Mouse (Mus musculus) kidney, embryonic 14.5 days (tissue): ENCODE measurements around the gene Iqce. TPM values are rescaled to one million over a fixed set of nuclear protein-coding genes. Genes with fewer than 3 reads are reported as not detected.

Experiments used
- ATAC-seq: fragments of 200-750 bp; cut with Nextera tagmentation; 2 replicates; pipeline ENCODE4 v1.8.0; 2017; ENCODE audit warnings: moderate number of reproducible peaks, mild to moderate bottlenecking, moderate TSS enrichment, moderate library complexity; ENCODE audit not compliant: low FRiP score, low TSS enrichment
- H3K27ac ChIP-seq: fragments of 300-500 bp; sonication (generic); 2 replicates; pipeline ENCODE4 v1.5.1; 2014; ENCODE audit warnings: low read depth, mild to moderate bottlenecking, low read length, moderate library complexity, mixed read lengths
- H3K27me3 ChIP-seq: fragments of 300-500 bp; sonication (generic); 2 replicates; pipeline ENCODE4 v1.6.1; 2014; ENCODE audit warnings: mild to moderate bottlenecking, low read length; ENCODE audit not compliant: control insufficient read depth, insufficient read depth
- H3K36me3 ChIP-seq: fragments of 300-500 bp; sonication (generic); 2 replicates; pipeline ENCODE4 v1.6.1; 2014; ENCODE audit warnings: low read length, mixed read lengths; ENCODE audit not compliant: control insufficient read depth, insufficient read depth
- H3K4me1 ChIP-seq: fragments of 300-500 bp; sonication (generic); 2 replicates; pipeline ENCODE4 v1.6.1; 2014; ENCODE audit warnings: low read length, mixed read lengths; ENCODE audit not compliant: control insufficient read depth, insufficient read depth
- H3K4me2 ChIP-seq: fragments of 300-500 bp; sonication (generic); replicated peaks from 2 replicates; pipeline ENCODE4 v1.6.1; 2014; ENCODE audit warnings: low read depth, mild to moderate bottlenecking, low read length
- H3K4me3 ChIP-seq: fragments of 300-500 bp; sonication (generic); 2 replicates; pipeline ENCODE4 v1.5.1; 2014; ENCODE audit warnings: mild to moderate bottlenecking, low read length
- H3K9ac ChIP-seq: fragments of 300-500 bp; sonication (generic); 2 replicates; pipeline ENCODE4 v1.6.1; 2014; ENCODE audit warnings: low read depth, mild to moderate bottlenecking, low read length, moderate library complexity
- H3K9me3 ChIP-seq: fragments of 300-500 bp; sonication (generic); 2 replicates; pipeline ENCODE4 v1.6.1; 2016; ENCODE audit warnings: low read length; ENCODE audit not compliant: control insufficient read depth
- WGBS: fragments of 180-500 bp; shearing (Covaris S2); extraction: QIAGEN DNeasy Blood & Tissue Kit; methylation state at CpG from one replicate; pipeline ENCODE4 v1.1.7; 2014; 5-methylcytosine and 5-hydroxymethylcytosine counted together
- polyA plus RNA-seq: library from polyadenylated mRNA; unstranded; fragments of >200 nt; fragmentation: Nextera tagmentation; extraction: Ambion mirVana; gene quantifications from 2 replicates; pipeline ENCODE4 v1.2.1, GENCODE M21; 2014

Gene Iqce
- polyA plus RNA-seq, 1 experiment from 2014 or later: 26.8 TPM

DNA sequence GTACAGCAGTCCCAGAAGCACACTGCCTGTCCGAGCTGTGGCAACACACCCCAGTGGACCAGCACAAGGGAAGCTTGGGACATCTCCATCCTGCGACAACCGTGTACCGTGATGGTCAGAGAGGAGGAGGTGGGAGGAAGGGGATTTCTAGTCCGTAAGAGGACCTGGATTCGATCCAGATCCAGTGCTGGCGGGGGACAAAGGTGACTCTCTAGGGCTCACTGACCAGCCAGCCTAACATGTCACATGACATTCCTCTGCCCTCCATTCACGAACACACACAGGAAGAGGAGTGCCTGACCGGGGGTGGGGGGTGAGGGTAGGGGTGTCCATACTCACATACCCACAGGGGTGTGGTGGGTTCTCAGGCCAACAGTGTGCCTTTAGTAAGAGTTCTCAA, 2.4 kb downstream of the Iqce start:
- no peak for ATAC-seq
- Histone ChIP-seq H3K27ac (no peak overlapping the region), H3K4me2 (no peak overlapping the region), H3K4me3 (no peak overlapping the region), H3K27me3 (no peaks in the 10 kb centered on the region), H3K9me3 (no peaks in the 10 kb centered on the region), H3K4me1 (peaks cover 8% of the 10 kb centered on the region), H3K36me3 (peaks cover 27% of the 10 kb centered on the region), H3K9ac (no peak overlapping the region)
- WGBS: 79% methylated on average over 9 of the region's 9 CpGs

DNA sequence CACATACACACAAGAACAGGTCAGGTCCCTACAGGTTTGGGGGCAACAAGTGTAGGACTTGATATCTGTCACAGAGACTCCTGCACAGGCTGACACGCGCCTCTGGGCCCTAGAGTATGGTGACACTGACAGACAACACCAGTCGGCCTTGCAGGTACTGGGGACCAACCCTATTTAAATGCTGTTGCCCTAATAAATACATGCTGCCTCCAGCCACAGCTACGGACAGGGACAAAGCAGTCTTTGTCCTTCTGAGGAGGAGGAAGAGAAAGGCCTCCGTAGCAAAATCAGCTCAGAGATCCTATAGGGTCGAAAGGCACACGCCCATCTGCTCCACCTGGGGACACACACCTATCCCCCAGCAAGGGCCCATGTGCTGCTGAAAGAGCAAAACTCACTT, 6.2 kb downstream of the Iqce start:
- H3K36me3 ChIP-seq: peaks cover 53% of the 10 kb centered on the region

DNA sequence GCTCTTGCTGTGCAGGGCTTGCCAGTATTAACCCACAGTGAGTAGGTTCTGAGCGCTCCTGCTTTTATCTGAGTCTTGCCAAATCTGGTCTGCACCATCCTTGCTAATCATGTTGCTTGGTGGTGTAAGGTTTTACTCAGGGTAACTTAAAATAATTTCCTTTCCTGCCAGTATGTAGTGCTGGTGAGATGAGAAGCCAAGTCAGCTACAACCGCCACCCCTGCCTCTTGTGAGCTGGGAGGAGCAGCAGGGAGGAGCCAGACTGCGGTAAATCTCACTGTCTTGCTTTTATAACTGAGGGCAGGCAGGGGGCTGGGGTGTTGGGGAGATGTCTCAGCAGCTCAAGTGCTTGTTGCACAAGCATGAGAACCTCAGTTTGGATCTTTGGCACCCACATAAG, 13.7 kb downstream of the Iqce start:
- H3K4me3 ChIP-seq: no peak overlapping the region
- H3K9ac ChIP-seq: no peak overlapping the region
- H3K36me3 ChIP-seq: peaks cover 54% of the 10 kb centered on the region
- no peak overlapping the region for H3K27ac ChIP-seq
- no peaks in the 10 kb centered on the region for H3K4me1 ChIP-seq
- H3K27me3 ChIP-seq: no peaks in the 10 kb centered on the region
- 57% methylated on average over 3 of the region's 3 CpGs for WGBS
- no peaks in the 10 kb centered on the region for H3K9me3 ChIP-seq
- H3K4me2 ChIP-seq: no peak overlapping the region
- ATAC-seq: no peak

More for the DNA sequence above, 6.2 kb downstream of the Iqce start:
- H3K4me3 ChIP-seq: no peak overlapping the region
- no peak for ATAC-seq
- no peaks in the 10 kb centered on the region for H3K27me3 ChIP-seq
- H3K4me2 ChIP-seq: no peak overlapping the region
- WGBS: 87% methylated on average over 7 of the region's 7 CpGs
- H3K4me1 ChIP-seq: peaks cover 1% of the 10 kb centered on the region; the same call in 1 of the 2 replicates
- H3K9ac ChIP-seq: no peak overlapping the region
- no peaks in the 10 kb centered on the region for H3K9me3 ChIP-seq
- H3K27ac ChIP-seq: no peak overlapping the region

DNA sequence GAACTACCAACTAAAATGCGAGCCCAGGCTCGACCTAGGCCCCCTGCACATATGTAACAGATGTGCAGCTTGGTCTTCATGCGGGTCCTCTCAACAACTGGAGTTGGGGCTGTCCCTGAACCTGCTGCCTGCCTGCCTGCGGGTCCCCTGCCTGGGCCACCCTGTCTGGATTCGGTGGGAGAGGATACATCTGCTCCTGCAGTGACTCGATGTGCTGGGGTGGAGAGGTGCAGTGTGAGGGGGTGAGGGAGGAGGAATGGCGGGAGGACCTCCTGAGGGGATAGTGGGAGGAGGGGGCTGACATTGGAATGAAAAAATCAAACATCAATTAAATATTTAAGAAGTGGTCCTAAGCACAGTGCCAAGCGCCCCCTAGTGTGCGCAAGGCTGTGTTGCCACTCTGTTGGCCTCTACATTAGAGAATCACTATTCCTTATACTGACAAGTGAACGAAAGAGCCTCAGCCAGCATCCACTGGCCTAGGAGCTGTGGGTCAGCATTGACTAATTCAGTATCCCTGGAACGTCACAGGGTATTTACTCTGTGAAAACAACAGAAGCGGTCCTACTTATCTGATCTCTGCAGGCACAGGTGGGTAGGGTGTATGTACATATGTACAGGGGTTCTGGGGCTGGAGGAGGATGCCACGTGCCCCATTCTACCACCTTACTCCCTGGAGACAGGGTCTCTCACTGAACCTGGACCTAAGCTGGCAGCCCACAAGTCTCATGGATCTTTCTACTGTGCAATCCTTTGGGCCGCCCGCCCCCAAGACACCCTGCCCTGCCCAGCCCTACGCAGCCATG, 17.6 kb downstream of the Iqce start:
- Histone ChIP-seq H3K4me3 (no peak overlapping the region), H3K9me3 (no peaks in the 10 kb centered on the region), H3K27me3 (no peaks in the 10 kb centered on the region), H3K4me2 (no peak overlapping the region), H3K4me1 (no peaks in the 10 kb centered on the region), H3K9ac (no peak overlapping the region), H3K27ac (no peak overlapping the region), H3K36me3 (peaks cover 36% of the 10 kb centered on the region)
- peak; percentile 45; the same call in 1 of the 2 replicates for ATAC-seq
- WGBS: 63% methylated on average over 16 of the region's 16 CpGs

DNA sequence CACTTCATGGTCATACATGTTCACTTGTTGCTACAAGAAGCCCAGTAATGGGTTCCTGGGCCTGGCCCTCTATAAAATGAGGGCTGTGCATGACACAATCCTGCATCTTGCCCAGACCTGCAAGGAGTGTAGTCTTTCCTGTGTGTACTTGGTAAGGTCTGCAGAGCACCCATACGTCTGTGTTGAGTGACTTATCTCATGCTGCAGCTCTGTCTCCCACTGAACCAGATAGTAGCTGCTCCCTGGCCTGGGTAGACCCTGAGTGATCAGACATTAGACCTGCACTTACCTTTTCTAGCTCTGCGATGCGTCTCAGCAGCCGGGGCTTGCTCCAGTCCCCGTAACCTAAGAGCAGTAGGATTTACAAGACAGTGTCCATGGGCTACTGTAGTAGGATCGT, 20.1 kb downstream of the Iqce start:
- Histone ChIP-seq H3K27ac (no peak overlapping the region), H3K4me2 (no peak overlapping the region), H3K9ac (no peak overlapping the region), H3K4me3 (no peak overlapping the region), H3K9me3 (no peaks in the 10 kb centered on the region), H3K4me1 (no peaks in the 10 kb centered on the region), H3K27me3 (no peaks in the 10 kb centered on the region), H3K36me3 (peaks cover 32% of the 10 kb centered on the region)
- 96% methylated on average over 6 of the region's 6 CpGs for WGBS
- no peak for ATAC-seq

DNA sequence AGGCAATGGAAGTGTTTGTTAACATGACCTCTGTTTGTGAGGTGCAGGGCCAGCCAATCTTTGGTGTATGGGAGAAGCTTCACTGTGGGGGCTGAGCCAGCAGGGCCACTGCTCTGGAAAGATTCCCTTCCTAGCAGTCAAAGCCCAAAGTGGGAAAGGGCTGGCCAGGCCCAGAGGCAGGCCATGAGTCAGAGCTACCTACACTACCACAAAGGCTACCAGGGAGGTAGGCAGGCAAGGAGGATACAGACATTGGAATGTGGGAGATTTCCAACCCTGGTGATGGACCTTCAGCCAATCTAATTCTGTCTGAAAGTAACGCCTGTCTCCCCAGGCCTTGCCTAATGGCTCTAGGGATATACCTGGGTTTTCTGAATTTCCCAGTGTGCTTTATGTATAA, 21.2 kb downstream of the Iqce start:
- Histone ChIP-seq H3K9ac (no peak overlapping the region), H3K9me3 (no peaks in the 10 kb centered on the region), H3K36me3 (peaks cover 34% of the 10 kb centered on the region), H3K27ac (no peak overlapping the region), H3K27me3 (no peaks in the 10 kb centered on the region), H3K4me1 (no peaks in the 10 kb centered on the region), H3K4me2 (no peak overlapping the region), H3K4me3 (no peak overlapping the region)
- 86% methylated on average over 1 of the region's 1 CpGs for WGBS
- no peak for ATAC-seq

DNA sequence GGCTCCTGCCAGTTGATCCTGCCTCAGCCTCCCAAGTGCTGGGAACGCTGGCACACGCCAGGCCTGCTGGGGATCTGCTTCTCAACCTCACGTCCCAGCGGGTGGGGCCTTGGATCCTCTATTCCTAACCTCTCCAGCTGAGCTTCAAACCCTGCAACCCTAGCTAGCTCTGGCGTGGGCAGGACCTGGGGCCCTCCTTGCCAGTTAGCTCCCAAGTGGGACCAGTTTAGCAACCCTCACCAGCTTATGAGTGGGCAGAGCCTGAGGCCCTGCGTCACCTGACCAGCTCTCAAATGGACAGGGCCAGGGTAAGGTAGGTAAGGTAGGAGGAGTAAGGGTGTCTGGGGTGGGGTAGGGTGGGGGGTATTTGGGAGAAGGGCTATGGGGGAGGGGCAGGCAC, 22.1 kb downstream of the Iqce start:
- Histone ChIP-seq H3K4me1 (no peaks in the 10 kb centered on the region), H3K9me3 (no peaks in the 10 kb centered on the region), H3K4me3 (no peak overlapping the region), H3K36me3 (peaks cover 33% of the 10 kb centered on the region), H3K27me3 (no peaks in the 10 kb centered on the region), H3K4me2 (no peak overlapping the region), H3K9ac (no peak overlapping the region), H3K27ac (no peak overlapping the region)
- 96% methylated on average over 6 of the region's 6 CpGs for WGBS
- ATAC-seq: no peak

DNA sequence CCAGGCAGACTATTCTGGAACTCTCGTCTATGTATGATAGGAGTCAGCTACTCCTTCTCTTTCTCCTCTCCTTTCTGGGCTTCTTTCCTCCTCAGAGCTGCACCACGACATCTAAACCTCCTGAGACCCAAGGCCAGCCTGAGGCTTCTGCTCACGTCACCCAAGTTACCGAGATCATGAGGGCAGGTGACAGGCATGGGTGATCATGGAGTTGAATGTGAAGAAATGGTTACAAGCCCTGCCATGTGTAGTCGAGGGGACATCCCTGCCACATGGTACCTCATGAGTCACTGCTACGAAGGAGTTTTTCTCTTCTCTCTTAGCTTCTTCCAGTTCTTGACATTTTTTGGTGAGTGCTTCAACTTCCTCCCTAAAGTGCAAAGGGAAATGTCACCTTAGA, 25.0 kb downstream of the Iqce start:
- Histone ChIP-seq H3K27ac (no peak overlapping the region), H3K36me3 (peaks cover 36% of the 10 kb centered on the region), H3K27me3 (no peaks in the 10 kb centered on the region), H3K4me1 (no peaks in the 10 kb centered on the region), H3K4me3 (no peak overlapping the region), H3K4me2 (no peak overlapping the region), H3K9me3 (no peaks in the 10 kb centered on the region), H3K9ac (no peak overlapping the region)
- 84% methylated on average over 6 of the region's 6 CpGs for WGBS
- no peak for ATAC-seq

DNA sequence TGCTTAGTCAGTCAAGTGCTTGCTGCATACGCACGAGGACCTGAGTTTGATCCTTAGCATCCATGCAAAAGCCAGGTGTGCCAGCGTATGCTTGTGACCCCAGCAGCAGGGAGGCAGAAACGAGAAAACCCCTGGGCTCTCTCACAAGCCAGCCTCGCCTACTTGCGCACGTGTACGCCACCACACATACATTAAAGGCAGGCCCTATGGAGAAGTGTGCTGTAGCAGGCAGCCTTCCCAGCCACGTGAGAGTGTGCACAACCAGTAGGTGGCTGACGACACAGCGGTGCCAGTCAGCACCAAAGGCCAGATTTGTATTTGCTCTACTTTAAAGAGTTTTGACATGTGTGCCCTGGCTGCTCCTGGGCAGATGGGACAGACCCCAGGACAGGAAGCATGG, 26.5 kb downstream of the Iqce start:
- Histone ChIP-seq H3K27ac (no peak overlapping the region), H3K4me3 (no peak overlapping the region), H3K9ac (no peak overlapping the region), H3K36me3 (peaks cover 38% of the 10 kb centered on the region), H3K27me3 (no peaks in the 10 kb centered on the region), H3K4me2 (no peak overlapping the region), H3K4me1 (no peaks in the 10 kb centered on the region), H3K9me3 (no peaks in the 10 kb centered on the region)
- ATAC-seq: no peak
- 90% methylated on average over 11 of the region's 11 CpGs for WGBS
